Mouse (Mus musculus) midbrain, embryonic 13.5 days (tissue): ENCODE measurements around the gene Foxf2. TPM values are rescaled to one million over a fixed set of nuclear protein-coding genes. Genes with fewer than 3 reads are reported as not detected.

ENCODE experiments used
- ATAC-seq: fragments of 200-750 bp; cut with Nextera tagmentation; 2 replicates; pipeline ENCODE4 v1.8.0; 2017; ENCODE audit warnings: mild to moderate bottlenecking, moderate TSS enrichment, moderate library complexity
- H3K27ac ChIP-seq: fragments of 300-500 bp; sonication (generic); 2 replicates; pipeline ENCODE4 v1.5.1; 2015; ENCODE audit warnings: inconsistent platforms, mild to moderate bottlenecking, moderate library complexity
- H3K27me3 ChIP-seq: fragments of 300-500 bp; sonication (generic); 2 replicates; pipeline ENCODE4 v1.6.1; 2015; ENCODE audit warnings: mild to moderate bottlenecking, inconsistent platforms
- H3K36me3 ChIP-seq: fragments of 300-500 bp; sonication (generic); 2 replicates; pipeline ENCODE4 v1.6.1; 2015; ENCODE audit warnings: mild to moderate bottlenecking, inconsistent platforms
- H3K4me1 ChIP-seq: fragments of 300-500 bp; sonication (generic); replicated peaks from 2 replicates; pipeline ENCODE4 v1.6.1; 2015; ENCODE audit warnings: inconsistent platforms
- H3K4me2 ChIP-seq: fragments of 300-500 bp; sonication (generic); replicated peaks from 2 replicates; pipeline ENCODE4 v1.6.1; 2015; ENCODE audit warnings: moderate library complexity, mild to moderate bottlenecking, inconsistent platforms
- H3K4me3 ChIP-seq: fragments of 300-500 bp; sonication (generic); replicated peaks from 2 replicates; pipeline ENCODE4 v1.5.1; 2015; ENCODE audit warnings: mild to moderate bottlenecking, inconsistent platforms
- H3K9ac ChIP-seq: fragments of 300-500 bp; sonication (generic); replicated peaks from 2 replicates; pipeline ENCODE4 v1.6.1; 2015; ENCODE audit warnings: mild to moderate bottlenecking, inconsistent platforms
- H3K9me3 ChIP-seq: fragments of 300-500 bp; sonication (generic); 2 replicates; pipeline ENCODE4 v1.6.1; 2016; ENCODE audit warnings: mild to moderate bottlenecking, inconsistent platforms
- WGBS: fragments of 180-500 bp; shearing (Covaris S2); methylation state at CpG from one replicate; pipeline ENCODE4 v1.1.7; 2015; 5-methylcytosine and 5-hydroxymethylcytosine counted together
- polyA plus RNA-seq: library from polyadenylated mRNA; unstranded; fragments of >200 nt; fragmentation: Nextera tagmentation; extraction: Ambion mirVana; gene quantifications from 2 replicates; pipeline ENCODE4 v1.2.1, GENCODE M21; 2015

The Foxf2 gene
- polyA plus RNA-seq, 1 experiment from 2014 or later: 5.0 TPM

GRCm38 (mm10) chr13:31627864-31628690, 2.5 kb downstream of the Foxf2 start:
- peak overlapping the region; percentile 35 for H3K4me3 ChIP-seq
- ATAC-seq: no peak
- no peaks in the 10 kb centered on the region for H3K36me3 ChIP-seq
- peaks cover 36% of the 10 kb centered on the region for H3K4me1 ChIP-seq
- no peak overlapping the region for H3K9ac ChIP-seq
- WGBS: under 1% methylated on average over 8 of the region's 8 CpGs
- H3K9me3 ChIP-seq: no peaks in the 10 kb centered on the region
- peaks cover 98% of the 10 kb centered on the region for H3K27me3 ChIP-seq
- no peak overlapping the region for H3K27ac ChIP-seq
- 0 out of 2 replicates have a peak overlapping the region, but pooled peaks have one; percentile 43 for H3K4me2 ChIP-seq

GRCm38 (mm10) chr13:31628691-31629180, 3.1 kb downstream of the Foxf2 start:
- Histone ChIP-seq H3K27me3 (peaks cover 98% of the 10 kb centered on the region), H3K27ac (no peak overlapping the region), H3K4me3 (peak overlapping the region; percentile 35), H3K36me3 (no peaks in the 10 kb centered on the region), H3K4me2 (peak overlapping the region; percentile 43), H3K4me1 (peaks cover 36% of the 10 kb centered on the region), H3K9me3 (no peaks in the 10 kb centered on the region), H3K9ac (peak overlapping the region; percentile 17; the same call in 1 of the 2 replicates)
- WGBS: 2% methylated on average over 14 of the region's 14 CpGs
- no peak for ATAC-seq

- H3K4me2 ChIP-seq: peak overlapping the region; percentile 43
- H3K9ac ChIP-seq: peak overlapping the region; percentile 17; the same call in 1 of the 2 replicates
- under 1% methylated on average over 40 of the region's 40 CpGs for WGBS
- H3K27ac ChIP-seq: no peak overlapping the region
- H3K9me3 ChIP-seq: no peaks in the 10 kb centered on the region
- peak overlapping the region; percentile 35 for H3K4me3 ChIP-seq
- peaks cover 96% of the 10 kb centered on the region for H3K27me3 ChIP-seq
- no peaks in the 10 kb centered on the region for H3K36me3 ChIP-seq
- peaks cover 36% of the 10 kb centered on the region for H3K4me1 ChIP-seq
- no peak for ATAC-seq
Measured at GRCm38 (mm10) chr13:31629321-31629851, 3.8 kb downstream of the Foxf2 start.

GRCm38 (mm10) chr13:31630051-31630450, 4.4 kb downstream of the Foxf2 start:
- no peak overlapping the region for H3K27ac ChIP-seq
- H3K4me1 ChIP-seq: peaks cover 32% of the 10 kb centered on the region
- WGBS: 3% methylated on average over 12 of the region's 12 CpGs
- H3K36me3 ChIP-seq: no peaks in the 10 kb centered on the region
- H3K4me3 ChIP-seq: peak overlapping the region; percentile 35
- H3K9ac ChIP-seq: 0 out of 2 replicates have a peak overlapping the region, but pooled peaks have one; percentile 17
- no peaks in the 10 kb centered on the region for H3K9me3 ChIP-seq
- ATAC-seq: no peak
- H3K4me2 ChIP-seq: peak overlapping the region; percentile 43; the same call in 1 of the 2 replicates
- peaks cover 90% of the 10 kb centered on the region for H3K27me3 ChIP-seq

GRCm38 (mm10) chr13:31630551-31630950, 4.9 kb downstream of the Foxf2 start:
- Histone ChIP-seq H3K27ac (no peak overlapping the region), H3K4me2 (0 out of 2 replicates have a peak overlapping the region, but pooled peaks have one; percentile 43), H3K9me3 (no peaks in the 10 kb centered on the region), H3K4me1 (peaks cover 27% of the 10 kb centered on the region), H3K36me3 (no peaks in the 10 kb centered on the region), H3K9ac (no peak overlapping the region), H3K4me3 (peak overlapping the region; percentile 9; the same call in 1 of the 2 replicates), H3K27me3 (peaks cover 85% of the 10 kb centered on the region)
- WGBS: 4% methylated on average over 10 of the region's 10 CpGs
- ATAC-seq: no peak

- peaks cover 20% of the 10 kb centered on the region for H3K4me1 ChIP-seq
- no peak for ATAC-seq
- no peaks in the 10 kb centered on the region for H3K36me3 ChIP-seq
- no peaks in the 10 kb centered on the region for H3K9me3 ChIP-seq
- H3K4me2 ChIP-seq: no peak overlapping the region
- peaks cover 77% of the 10 kb centered on the region for H3K27me3 ChIP-seq
- no peak overlapping the region for H3K4me3 ChIP-seq
- H3K9ac ChIP-seq: no peak overlapping the region
- 16% methylated on average over 3 of the region's 3 CpGs for WGBS
- H3K27ac ChIP-seq: no peak overlapping the region
Measured at GRCm38 (mm10) chr13:31631291-31631690, 5.7 kb downstream of the Foxf2 start.

- Histone ChIP-seq H3K9ac (no peak overlapping the region), H3K27me3 (peaks cover 66% of the 10 kb centered on the region), H3K4me1 (peaks cover 12% of the 10 kb centered on the region), H3K36me3 (no peaks in the 10 kb centered on the region), H3K9me3 (no peaks in the 10 kb centered on the region), H3K4me2 (0 out of 2 replicates have a peak overlapping the region, but pooled peaks have one; percentile 9), H3K27ac (no peak overlapping the region), H3K4me3 (no peak overlapping the region)
- WGBS: under 1% methylated on average over 13 of the region's 13 CpGs
- peak; percentile 51; the same call in 1 of the 2 replicates for ATAC-seq
Measured at GRCm38 (mm10) chr13:31632450-31632849, 6.8 kb downstream of the Foxf2 start.

- ATAC-seq: no peak
- H3K27me3 ChIP-seq: peaks cover 58% of the 10 kb centered on the region
- WGBS: 72% methylated on average over 4 of the region's 4 CpGs
- no peak overlapping the region for H3K27ac ChIP-seq
- H3K36me3 ChIP-seq: no peaks in the 10 kb centered on the region
- H3K9ac ChIP-seq: no peak overlapping the region
- H3K4me1 ChIP-seq: peaks cover 12% of the 10 kb centered on the region
- H3K4me3 ChIP-seq: no peak overlapping the region
- H3K4me2 ChIP-seq: no peak overlapping the region
- no peaks in the 10 kb centered on the region for H3K9me3 ChIP-seq
Measured at GRCm38 (mm10) chr13:31633259-31633658, 7.6 kb downstream of the Foxf2 start.

- H3K4me2 ChIP-seq: no peak overlapping the region
- H3K27me3 ChIP-seq: peaks cover 35% of the 10 kb centered on the region
- no peaks in the 10 kb centered on the region for H3K4me1 ChIP-seq
- H3K9me3 ChIP-seq: no peaks in the 10 kb centered on the region
- no peaks in the 10 kb centered on the region for H3K36me3 ChIP-seq
- ATAC-seq: no peak
- H3K9ac ChIP-seq: no peak overlapping the region
- no peak overlapping the region for H3K27ac ChIP-seq
- 75% methylated on average over 4 of the region's 4 CpGs for WGBS
- H3K4me3 ChIP-seq: no peak overlapping the region
Measured at GRCm38 (mm10) chr13:31635546-31635945, 9.9 kb downstream of the Foxf2 start.

GRCm38 (mm10) chr13:31641517-31641916, 15.9 kb downstream of the Foxf2 start:
- no peak overlapping the region for H3K27ac ChIP-seq
- H3K9me3 ChIP-seq: no peaks in the 10 kb centered on the region
- no peaks in the 10 kb centered on the region for H3K36me3 ChIP-seq
- no peak for ATAC-seq
- no peaks in the 10 kb centered on the region for H3K27me3 ChIP-seq
- no peak overlapping the region for H3K4me3 ChIP-seq
- H3K9ac ChIP-seq: no peak overlapping the region
- WGBS: 89% methylated on average over 5 of the region's 5 CpGs
- no peak overlapping the region for H3K4me2 ChIP-seq
- no peaks in the 10 kb centered on the region for H3K4me1 ChIP-seq

- 84% methylated on average over 20 of the region's 20 CpGs for WGBS
- H3K36me3 ChIP-seq: no peaks in the 10 kb centered on the region
- ATAC-seq: no peak
Measured at GRCm38 (mm10) chr13:31652131-31652745, 26.6 kb downstream of the Foxf2 start.

GRCm38 (mm10) chr13:31656249-31656648, 30.6 kb downstream of the Foxf2 start:
- H3K27me3 ChIP-seq: peaks cover 5% of the 10 kb centered on the region; the same call in 1 of the 2 replicates
- H3K36me3 ChIP-seq: no peaks in the 10 kb centered on the region
- H3K9ac ChIP-seq: no peak overlapping the region
- no peaks in the 10 kb centered on the region for H3K4me1 ChIP-seq
- no peak for ATAC-seq
- no peak overlapping the region for H3K4me2 ChIP-seq
- H3K27ac ChIP-seq: no peak overlapping the region
- H3K4me3 ChIP-seq: no peak overlapping the region
- H3K9me3 ChIP-seq: no peaks in the 10 kb centered on the region
- WGBS: 60% methylated on average over 4 of the region's 4 CpGs

More at GRCm38 (mm10) chr13:31652131-31652745, 26.6 kb downstream of the Foxf2 start:
- Histone ChIP-seq H3K4me2 (no peak overlapping the region), H3K9me3 (no peaks in the 10 kb centered on the region), H3K27ac (no peak overlapping the region), H3K27me3 (no peaks in the 10 kb centered on the region), H3K9ac (no peak overlapping the region), H3K4me3 (no peak overlapping the region), H3K4me1 (no peaks in the 10 kb centered on the region)
